Mouse (Mus musculus) heart, postnatal 14 days (tissue): ENCODE measurements around the gene Olfr750. TPM values are rescaled to one million over a fixed set of nuclear protein-coding genes. Genes with fewer than 3 reads are reported as not detected.

Experiments used
- DNase-seq, 2 experiments: peaks; one replicate each; pipeline ENCODE4 v3.0.0; 2021 to 2022
- intact Hi-C: fragments of 180-260 bp; cut with DNase I; formaldehyde crosslinking; loops from one replicate; pipeline ENCODE4 v1.15.1; 2025
- long read RNA-seq, 2 experiments: library from polyadenylated mRNA; stranded (forward); transcript quantifications; one replicate each; pipeline ENCODE4 v2.0.0; 2021
- total RNA-seq, 2 experiments: library from RNA; stranded (reverse); gene quantifications; 2 replicates each; pipeline ENCODE4 v1.2.3; 2021

The Olfr750 gene
- total RNA-seq, result not detected
- long read RNA-seq, experiment 1, result 0 reads
- long read RNA-seq, experiment 2, result 0 reads

- intact Hi-C loops, result no loop called here
- no peak for DNase-seq
Measured at GRCm38 (mm10) chr14:51074335-51074734, at the start of gene Olfr750. Gene Olfr750, minus strand, starts transcription at chr14:51074435.

DNA sequence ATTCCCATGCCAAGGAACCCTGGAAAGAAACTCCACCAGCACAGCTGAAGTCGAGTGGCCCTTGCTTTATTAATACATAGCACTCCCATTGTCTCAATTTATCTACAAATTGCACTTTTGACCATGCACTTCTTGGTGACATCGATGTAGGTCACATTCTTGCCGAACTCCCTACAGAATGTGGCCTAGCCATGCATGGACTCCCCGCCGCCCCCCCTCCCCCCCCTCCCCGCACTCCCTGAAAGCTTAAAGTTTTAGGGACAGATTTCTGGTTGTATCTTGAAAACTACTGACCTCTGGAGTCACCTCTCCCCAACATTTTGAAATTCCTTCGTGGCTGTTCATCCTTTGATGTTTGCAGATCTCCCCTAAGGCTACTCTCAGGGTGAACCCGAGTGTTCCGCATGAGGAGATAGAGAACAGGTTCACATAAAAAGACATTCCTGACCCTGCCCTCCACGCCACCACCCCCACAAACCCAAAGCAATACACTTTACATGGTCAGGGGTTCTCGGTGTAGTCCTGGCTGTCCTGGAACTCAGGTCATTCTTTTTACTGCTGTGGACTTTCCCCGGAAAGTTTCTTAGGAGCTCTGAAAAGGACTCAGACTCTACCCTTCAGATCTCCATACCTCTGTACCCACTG lies 39.8 kb upstream of the Olfr750 start, which contains the start of gene Eddm3b:
Gene Eddm3b, plus strand, starts transcription at position 511 of the 645 bp plus-strand sequence.
- intact Hi-C loops, result no loop called here
- no peak for DNase-seq

- DNase-seq, result no peak
- intact Hi-C loops, result no loop called here
Measured at GRCm38 (mm10) chr14:51113476-51113875, 39.2 kb upstream of the Olfr750 start.

DNA sequence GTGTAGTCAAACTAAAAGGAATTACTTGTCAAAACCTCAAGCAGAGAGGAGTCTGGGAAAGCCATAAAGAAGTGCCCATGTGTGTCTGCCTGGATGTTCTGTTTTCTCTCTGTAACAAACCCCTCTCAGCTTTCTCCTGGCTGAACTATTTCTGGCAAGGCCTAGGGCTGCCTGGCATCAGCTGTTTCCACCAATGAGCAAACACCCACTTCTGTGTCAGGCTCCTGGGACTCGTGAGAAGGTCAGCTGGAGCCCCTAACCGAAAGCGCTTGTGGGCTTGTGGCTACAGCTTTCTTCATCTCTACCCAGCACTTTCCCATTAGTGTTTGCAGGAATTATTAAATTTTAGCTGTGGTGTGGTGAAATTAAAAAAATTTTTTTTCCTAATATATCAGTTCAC lies 37.7 kb upstream of the Olfr750 start:
- peak in 1 of 2 experiments; percentile 42 for DNase-seq

DNA sequence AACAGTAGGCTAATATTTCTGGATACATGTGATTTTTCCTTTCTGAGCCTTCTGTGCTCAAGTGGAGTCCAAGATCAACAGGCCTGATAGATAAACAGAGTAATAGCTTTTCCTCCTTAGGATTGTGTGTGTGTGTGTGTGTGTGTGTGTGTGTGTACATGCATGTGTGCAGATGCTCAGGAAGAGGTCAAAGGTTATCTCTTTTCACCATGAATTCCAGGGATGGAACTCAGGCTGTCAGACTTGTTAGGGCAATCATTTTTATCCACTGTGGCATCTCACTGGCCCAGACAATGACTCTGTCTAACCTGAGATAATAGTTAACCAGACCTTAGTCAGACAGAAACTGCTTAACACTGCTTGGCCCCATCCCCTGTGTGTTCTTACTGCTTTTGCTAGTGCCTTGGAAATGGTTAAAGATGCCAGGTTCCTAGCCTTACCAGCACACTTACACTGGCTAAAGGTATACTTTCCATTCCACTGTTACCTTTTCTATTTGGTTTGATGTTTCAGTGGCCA lies 32.3 kb upstream of the Olfr750 start:
- intact Hi-C loops, result no loop called here
- no peak for DNase-seq

More for the DNA sequence above, 37.7 kb upstream of the Olfr750 start:
- intact Hi-C loops, result no loop called here

- DNase-seq, result no peak
- intact Hi-C loops, result loop anchor here (2.0 to 5.0 kb wide), 2 partner anchors 68 to 242 kb away; no protein-coding TSS in a partner anchor
Measured at GRCm38 (mm10) chr14:51104366-51104765, 30.1 kb upstream of the Olfr750 start.

- intact Hi-C loops, result loop anchor here (2.0 to 5.0 kb wide), 3 partner anchors 69 to 164 kb away; no protein-coding TSS in a partner anchor
- peak; percentile 71 to 83 for DNase-seq
Measured at GRCm38 (mm10) chr14:51103217-51103616, 29.0 kb upstream of the Olfr750 start.

- no peak for DNase-seq
- intact Hi-C loops, result loop anchor here (5.0 kb wide), 1 partner anchor 71 kb away; no protein-coding TSS in a partner anchor
Measured at GRCm38 (mm10) chr14:51101284-51101683, 27.0 kb upstream of the Olfr750 start.

- DNase-seq, result no peak
- intact Hi-C loops, result loop anchor here (1.0 kb wide), 1 partner anchor 299 kb away; no protein-coding TSS in a partner anchor
Measured at GRCm38 (mm10) chr14:51098921-51099320, 24.7 kb upstream of the Olfr750 start.

GRCm38 (mm10) chr14:51098300-51098699 lies 24.1 kb upstream of the Olfr750 start:
- DNase-seq, result peak; percentile 59 to 85
- intact Hi-C loops, result loop anchor here (1.0 kb wide), 1 partner anchor 298 kb away; no protein-coding TSS in a partner anchor

DNA sequence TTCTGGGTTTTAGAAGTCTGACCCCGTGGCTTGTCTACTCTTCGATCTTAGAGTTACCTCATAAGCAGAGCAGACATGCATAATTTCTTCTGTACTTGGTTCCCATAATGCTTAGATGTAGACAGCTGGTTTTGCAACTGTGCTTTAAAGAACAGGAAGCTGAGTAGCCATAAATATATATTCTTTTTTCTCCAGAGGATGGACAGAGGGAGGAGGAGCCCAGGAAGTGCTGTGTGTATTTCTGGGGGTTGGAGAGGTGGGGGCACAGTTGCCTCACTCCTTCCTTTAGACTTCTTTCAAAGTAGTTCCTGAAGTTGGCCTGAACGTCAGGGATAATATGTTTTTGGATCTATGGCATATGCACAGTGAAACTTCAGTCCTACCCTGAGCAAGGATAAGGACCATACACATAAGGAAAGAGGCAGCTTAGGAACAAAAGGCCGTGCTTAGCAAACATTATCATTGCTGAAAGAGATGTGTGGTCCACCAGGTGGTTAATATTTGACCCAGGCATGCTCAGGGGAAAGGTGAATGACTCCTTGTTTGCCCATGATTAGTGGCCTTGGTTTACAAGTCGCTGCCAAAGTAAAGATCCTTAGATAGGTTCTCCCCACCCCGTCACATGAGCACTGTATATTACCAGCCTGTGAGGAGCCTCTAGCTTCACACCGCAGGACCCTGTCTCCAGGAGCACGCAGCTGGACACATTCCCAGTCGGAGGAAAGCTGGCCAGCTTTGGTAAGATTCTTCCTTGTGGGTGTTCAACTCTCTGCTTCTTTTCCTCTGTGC lies 21.7 kb upstream of the Olfr750 start:
- no peak for DNase-seq
- intact Hi-C loops, result loop anchor here (2.0 kb wide), 1 partner anchor 69 kb away; no protein-coding TSS in a partner anchor

DNA sequence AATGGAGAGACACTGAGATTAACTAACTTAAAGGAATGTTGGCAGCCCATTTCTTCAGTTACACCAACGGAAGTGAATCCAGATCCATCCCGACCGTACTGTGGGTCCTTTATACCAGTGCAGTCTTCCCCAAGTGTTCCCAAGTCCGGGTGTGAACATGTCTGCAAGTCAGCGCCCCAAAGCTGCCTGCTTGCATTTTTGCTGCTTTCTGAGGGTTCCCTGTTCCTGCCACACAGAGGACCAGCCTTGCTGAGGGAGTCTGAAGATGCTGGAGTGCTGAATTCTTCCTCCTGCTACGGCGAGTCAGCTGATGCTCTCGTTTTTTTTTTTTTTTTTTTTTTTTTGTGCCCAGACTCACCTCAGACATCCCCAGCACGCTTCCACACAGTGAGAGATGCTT lies 20.7 kb upstream of the Olfr750 start:
- DNase-seq, result no peak
- intact Hi-C loops, result no loop called here

GRCm38 (mm10) chr14:51094096-51094875 lies 20.1 kb upstream of the Olfr750 start:
- DNase-seq, result no peak
- intact Hi-C loops, result no loop called here

GRCm38 (mm10) chr14:51093496-51093895 lies 19.3 kb upstream of the Olfr750 start:
- intact Hi-C loops, result no loop called here

DNA sequence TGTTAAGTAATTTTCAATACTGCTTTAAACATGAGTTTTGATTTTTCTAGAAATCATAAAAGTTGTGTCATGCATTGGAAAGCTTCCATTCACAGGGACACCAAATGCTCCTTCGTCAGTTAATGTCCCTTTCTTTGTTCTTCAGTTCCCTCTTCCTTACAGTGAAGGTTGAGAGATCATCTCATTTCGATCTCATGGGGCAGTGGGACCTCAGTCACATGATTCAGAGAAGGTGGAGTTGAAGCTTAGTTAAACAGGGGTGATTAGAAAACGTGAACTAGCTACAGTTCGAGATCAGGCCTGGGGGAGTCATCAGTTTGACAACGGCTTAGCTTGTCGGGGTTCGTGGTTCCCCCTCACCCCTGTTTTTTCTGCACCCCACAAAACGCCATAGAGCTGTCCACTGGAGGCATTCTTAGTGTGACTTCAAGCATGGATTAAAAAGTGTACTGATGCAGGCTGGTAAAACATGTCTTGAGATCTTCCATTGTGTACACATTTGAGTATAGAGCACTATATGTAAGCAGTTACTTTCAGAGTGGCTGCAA lies 17.9 kb upstream of the Olfr750 start:
- intact Hi-C loops, result no loop called here
- no peak for DNase-seq

More at GRCm38 (mm10) chr14:51093496-51093895, 19.3 kb upstream of the Olfr750 start:
- no peak for DNase-seq

DNA sequence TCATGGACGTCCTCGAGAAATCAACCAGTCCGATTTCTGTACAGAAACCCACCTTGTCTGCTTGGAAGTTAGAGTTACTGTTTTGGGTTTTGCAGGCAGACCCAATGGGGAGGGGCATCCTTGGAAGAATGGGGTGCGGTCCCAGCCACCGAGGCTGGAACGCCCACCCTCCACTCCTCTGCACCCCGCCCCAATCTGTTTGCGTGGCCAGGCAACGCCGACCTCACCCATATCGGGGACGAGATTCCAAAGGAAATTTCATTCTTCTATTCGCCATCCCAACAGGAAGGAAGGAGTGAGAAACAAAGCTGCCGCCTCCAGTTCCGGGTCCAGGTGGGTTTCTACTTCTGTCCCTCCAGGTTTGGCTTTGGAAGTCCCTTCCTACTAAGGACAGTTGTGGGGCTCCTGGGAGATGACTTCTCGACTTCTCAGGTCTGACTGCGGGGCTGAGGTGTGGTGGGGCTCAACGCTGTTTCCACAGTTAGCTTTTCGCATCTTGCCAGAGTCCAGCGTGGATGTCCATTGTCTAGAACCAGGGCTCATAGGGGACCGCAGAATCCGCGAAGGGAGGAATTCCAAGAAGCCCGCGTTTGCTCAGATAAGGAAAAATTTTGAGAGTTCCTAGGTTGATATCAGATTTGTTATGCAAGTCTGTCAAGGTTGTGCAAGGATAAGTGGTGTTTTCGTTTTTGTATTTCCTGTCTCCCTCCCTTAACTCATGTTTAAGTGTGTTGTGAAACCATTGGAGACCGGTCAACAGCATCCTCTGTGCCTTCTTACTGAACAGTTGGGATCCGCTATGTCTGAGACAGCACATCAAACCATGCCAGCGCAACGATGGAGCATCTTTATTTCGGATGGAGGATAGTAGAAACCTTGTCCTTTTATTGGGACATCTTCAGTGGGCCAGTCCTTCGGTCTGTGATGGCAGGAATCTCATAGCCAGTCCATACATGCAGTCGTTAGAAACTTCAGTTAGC lies 17.0 kb upstream of the Olfr750 start, which contains the start of the genes Rnase4 and Ang:
Gene Rnase4, plus strand, starts transcription at position 157 of the 980 bp plus-strand sequence.
Gene Ang, plus strand, starts transcription at position 230 of the 980 bp plus-strand sequence.
- intact Hi-C loops, result loop anchor here (2.0 kb wide), 1 partner anchor 284 kb away; the partner anchor contains the start of genes Ccnb1ip1 and Parp2

DNA sequence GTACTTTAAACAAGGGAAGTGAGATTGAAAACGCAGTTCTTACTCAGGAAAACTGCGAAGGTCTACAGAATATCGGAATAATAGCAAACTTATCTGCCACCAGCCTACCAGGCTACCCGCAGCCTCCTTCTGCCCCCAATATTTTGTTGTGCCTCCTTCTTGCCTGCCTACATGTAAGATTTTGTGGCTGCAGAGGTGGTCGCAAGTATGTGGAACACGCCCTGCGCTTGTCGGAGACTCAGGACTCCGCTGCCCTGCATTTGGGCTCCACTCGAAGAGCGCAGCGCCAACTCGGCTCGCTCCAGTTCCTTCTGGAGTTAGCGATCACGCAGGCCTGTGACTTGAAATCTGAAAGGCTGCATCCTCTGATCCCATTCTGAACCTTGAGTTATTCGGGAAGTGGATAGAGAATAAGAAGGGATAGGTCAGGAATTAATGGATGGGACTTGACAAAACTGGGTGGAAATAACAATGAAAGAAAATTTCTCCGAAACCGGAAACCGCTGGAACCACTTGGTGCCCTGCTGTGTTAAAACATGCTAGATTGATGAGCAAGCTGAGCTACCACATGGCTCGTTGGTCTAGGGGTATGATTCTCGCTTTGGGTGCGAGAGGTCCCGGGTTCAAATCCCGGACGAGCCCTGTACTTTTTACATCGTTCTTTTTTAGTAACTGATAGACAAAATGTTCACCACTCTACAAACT lies 16.0 kb upstream of the Olfr750 start:
- intact Hi-C loops, result loop anchor here (2.0 kb wide), 1 partner anchor 283 kb away; the partner anchor contains the start of genes Ccnb1ip1 and Parp2

More for the DNA sequence above, 17.0 kb upstream of the Olfr750 start, which contains the start of the genes Rnase4 and Ang:
- DNase-seq, result peak; percentile 68 to 71

More for the DNA sequence above, 16.0 kb upstream of the Olfr750 start:
- DNase-seq, result peak; percentile 82 to 87
